Mouse (Mus musculus): Measurements from ENCODE around the gene Cep350.
A peak's percentile ranks its signal among the peaks of the same experiment; 100 is the strongest.

DNA sequence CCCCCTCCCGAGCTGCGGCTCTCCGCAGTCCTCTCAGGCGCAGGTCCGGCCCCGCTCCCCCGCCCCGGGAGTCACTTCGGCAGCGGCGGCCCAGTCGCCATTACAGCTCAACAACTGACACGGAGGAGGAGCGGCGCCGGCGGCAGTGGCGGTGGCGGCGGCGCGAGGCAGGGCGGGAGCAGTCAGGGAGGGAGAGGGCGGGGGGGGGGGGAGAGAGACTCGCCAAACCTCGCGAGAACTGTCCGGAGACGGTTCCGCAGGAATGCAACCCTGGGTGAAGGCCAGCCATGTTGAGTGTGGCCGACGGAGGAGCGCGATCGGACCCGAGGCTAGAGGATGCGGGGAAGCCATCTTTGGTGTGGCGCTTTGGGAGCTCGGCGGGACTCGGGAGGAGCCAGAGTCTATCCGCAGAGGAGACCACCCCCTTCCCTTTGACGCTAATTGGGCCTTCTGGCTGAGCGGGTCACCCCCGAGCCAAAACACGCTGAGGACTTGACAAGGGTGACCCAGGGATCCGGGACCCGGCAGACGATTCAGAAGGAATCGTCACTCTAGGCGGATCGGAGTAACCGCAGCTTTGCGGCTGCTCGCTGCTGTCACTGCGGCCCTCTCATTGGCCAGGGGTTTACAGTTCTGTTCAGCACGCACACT is at the start of gene Cep350:
- peak; percentile 90 for TF ChIP-seq POLR2A (IDR thresholded peaks at IDR 0.05; ENCODE audit: borderline replicate concordance, extremely low read depth, low read depth, low read length)
- no peak for TF ChIP-seq CTCF (IDR thresholded peaks at IDR 0.05; ENCODE audit: insufficient read depth, low read length)
